Mouse (Mus musculus) intestine, postnatal 0 days (tissue): ENCODE measurements around the gene Sez6l. TPM values are rescaled to one million over a fixed set of nuclear protein-coding genes. Genes with fewer than 3 reads are reported as not detected.

ENCODE experiments used
- ATAC-seq: fragments of 200-750 bp; cut with Nextera tagmentation; 2 replicates; pipeline ENCODE4 v1.8.0; 2017; ENCODE audit warnings: mild to moderate bottlenecking, moderate TSS enrichment, moderate library complexity
- H3K27ac ChIP-seq: fragments of 300-500 bp; sonication (generic); 2 replicates; pipeline ENCODE4 v1.5.1; 2014; ENCODE audit warnings: mild to moderate bottlenecking, low read depth, low read length, moderate library complexity
- H3K27me3 ChIP-seq: fragments of 300-500 bp; sonication (generic); replicated peaks from 2 replicates; pipeline ENCODE4 v1.6.1; 2014; ENCODE audit warnings: low read length, mixed read lengths; ENCODE audit not compliant: control insufficient read depth, insufficient read depth
- H3K36me3 ChIP-seq: fragments of 300-500 bp; sonication (generic); 2 replicates; pipeline ENCODE4 v1.6.1; 2014; ENCODE audit warnings: mild to moderate bottlenecking, moderate library complexity; ENCODE audit not compliant: control insufficient read depth, insufficient read depth
- H3K4me1 ChIP-seq: fragments of 300-500 bp; sonication (generic); replicated peaks from 2 replicates; pipeline ENCODE4 v1.6.1; 2014; ENCODE audit warnings: antibody characterized with exemption, low read length, mixed read lengths; ENCODE audit not compliant: control insufficient read depth, insufficient read depth
- H3K4me2 ChIP-seq: fragments of 300-500 bp; sonication (generic); replicated peaks from 2 replicates; pipeline ENCODE4 v1.6.1; 2014; ENCODE audit warnings: low read depth, mild to moderate bottlenecking, moderate library complexity
- H3K4me3 ChIP-seq: fragments of 300-500 bp; sonication (generic); 2 replicates; pipeline ENCODE4 v1.5.1; 2014; ENCODE audit warnings: low read depth, low read length
- H3K9ac ChIP-seq: fragments of 300-500 bp; sonication (generic); 2 replicates; pipeline ENCODE4 v1.6.1; 2014; ENCODE audit warnings: mild to moderate bottlenecking, low read depth, low read length
- H3K9me3 ChIP-seq: fragments of 300-500 bp; sonication (generic); 2 replicates; pipeline ENCODE4 v1.6.1; 2016; ENCODE audit warnings: mixed run types; ENCODE audit not compliant: control insufficient read depth
- CTCF ChIP-seq: sonication (generic); IDR thresholded peaks from 2 replicates; pipeline ENCODE4 v1.5.1; 2016; ENCODE audit warnings: low read depth, mild to moderate bottlenecking, control low read depth, antibody characterized with exemption, moderate library complexity
- WGBS: fragments of 180-500 bp; shearing (Covaris S2); extraction: QIAGEN DNeasy Blood & Tissue Kit; methylation state at CpG from one replicate; pipeline ENCODE4 v1.1.7; 2014; 5-methylcytosine and 5-hydroxymethylcytosine counted together
- polyA plus RNA-seq: library from polyadenylated mRNA; unstranded; fragments of >200 nt; fragmentation: Nextera tagmentation; extraction: Ambion mirVana; gene quantifications from 2 replicates; pipeline ENCODE4 v1.2.1, GENCODE M21; 2015

Sez6l gene
- polyA plus RNA-seq, 1 experiment from 2014 or later, result 0.63 TPM

- TF ChIP-seq CTCF, result no peak
- no peaks in the 10 kb centered on the region for H3K4me1 ChIP-seq
- ATAC-seq, result no peak
- no peaks in the 10 kb centered on the region for H3K9me3 ChIP-seq
- H3K27ac ChIP-seq, result no peak overlapping the region
- no peak overlapping the region for H3K4me2 ChIP-seq
- 83% methylated on average over 7 of the region's 7 CpGs for WGBS
- no peaks in the 10 kb centered on the region for H3K27me3 ChIP-seq
- no peaks in the 10 kb centered on the region for H3K36me3 ChIP-seq
- H3K4me3 ChIP-seq, result no peak overlapping the region
- no peak overlapping the region for H3K9ac ChIP-seq
Observed at GRCm38 (mm10) chr5:112615946-112616617, 39.1 kb upstream of the Sez6l start.

DNA sequence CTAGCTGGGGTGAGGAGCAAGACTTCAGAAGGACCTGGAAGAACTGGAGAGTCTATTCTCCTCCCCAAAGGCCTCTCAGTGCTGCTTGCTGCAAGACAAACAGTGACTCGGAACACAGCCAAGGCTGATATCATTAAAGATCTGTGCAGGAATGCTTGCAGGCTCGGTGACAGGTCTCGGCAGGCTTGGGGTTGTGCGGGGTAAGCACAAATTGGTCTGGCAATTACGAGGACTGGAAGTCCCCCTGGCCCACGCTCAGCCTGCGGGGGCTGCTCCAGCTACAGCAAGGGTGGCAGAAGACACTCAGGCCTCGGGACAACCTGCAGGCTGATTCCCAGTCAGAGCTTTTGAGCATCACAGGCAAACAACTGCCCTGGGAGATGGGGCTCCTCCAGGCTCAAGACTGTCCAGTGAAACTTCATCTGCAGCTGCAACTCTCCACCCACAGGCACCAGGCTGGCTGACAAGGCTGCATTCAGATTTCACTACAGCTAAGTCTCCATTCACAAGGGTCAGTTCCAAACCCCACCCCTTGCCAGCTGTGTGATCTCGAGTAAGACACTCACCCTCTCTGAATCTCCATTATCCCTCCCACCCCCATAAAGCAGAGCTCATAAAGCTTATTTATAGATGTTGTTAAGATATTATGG lies 31.0 kb upstream of the Sez6l start:
- Histone ChIP-seq H3K36me3 (no peaks in the 10 kb centered on the region), H3K27me3 (no peaks in the 10 kb centered on the region), H3K4me2 (no peak overlapping the region), H3K4me1 (no peaks in the 10 kb centered on the region), H3K27ac (no peak overlapping the region), H3K9me3 (no peaks in the 10 kb centered on the region), H3K4me3 (no peak overlapping the region), H3K9ac (no peak overlapping the region)
- TF ChIP-seq CTCF, result no peak
- ATAC-seq, result no peak
- WGBS, result 16% methylated on average over 9 of the region's 9 CpGs

DNA sequence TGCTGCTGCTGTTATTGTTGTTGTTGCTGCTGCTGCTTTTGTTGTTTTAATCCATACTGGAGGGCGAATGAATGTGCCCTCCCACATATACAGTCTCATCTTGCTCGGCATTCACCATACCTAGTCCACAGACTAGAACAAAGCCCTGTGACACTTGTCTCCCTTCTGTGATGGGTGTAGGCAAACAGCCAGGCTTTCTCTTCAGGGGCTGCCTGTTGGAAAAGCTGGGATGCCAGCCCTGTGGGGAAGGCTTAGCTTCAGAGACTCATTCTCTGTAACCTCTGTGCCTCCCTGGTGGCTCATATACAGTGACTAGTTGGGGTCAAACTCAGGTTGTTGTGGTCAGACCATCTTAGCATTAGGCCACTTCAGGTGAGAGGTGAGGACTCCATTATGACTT lies 30.1 kb upstream of the Sez6l start:
- H3K4me1 ChIP-seq, result no peaks in the 10 kb centered on the region
- H3K9me3 ChIP-seq, result no peaks in the 10 kb centered on the region
- no peaks in the 10 kb centered on the region for H3K36me3 ChIP-seq
- no peak for TF ChIP-seq CTCF
- H3K4me2 ChIP-seq, result no peak overlapping the region
- H3K27ac ChIP-seq, result no peak overlapping the region
- no peak overlapping the region for H3K4me3 ChIP-seq
- no peak overlapping the region for H3K9ac ChIP-seq
- no peak for ATAC-seq
- H3K27me3 ChIP-seq, result no peaks in the 10 kb centered on the region
- 85% methylated on average over 2 of the region's 2 CpGs for WGBS

DNA sequence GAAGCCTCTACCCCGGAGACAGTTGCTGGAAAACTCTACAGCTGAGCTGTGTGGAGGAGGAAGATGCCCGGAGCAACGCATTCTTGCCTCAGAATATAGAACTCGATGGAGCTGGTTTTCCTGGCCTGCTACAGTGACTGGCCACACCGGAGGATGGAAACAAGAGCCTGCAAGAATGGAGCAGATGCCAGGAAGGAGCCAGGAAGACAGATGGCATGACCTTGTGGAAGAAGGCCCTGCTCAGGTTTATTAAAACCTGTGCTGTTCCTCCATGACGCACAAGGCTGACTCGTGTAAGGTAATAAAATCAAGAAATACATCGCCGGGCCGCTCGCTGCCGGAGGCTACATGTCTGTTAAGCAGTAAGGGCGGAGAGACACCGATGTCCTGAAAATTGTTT lies 28.4 kb upstream of the Sez6l start:
- Histone ChIP-seq H3K9ac (no peak overlapping the region), H3K27me3 (no peaks in the 10 kb centered on the region), H3K4me2 (no peak overlapping the region), H3K27ac (no peak overlapping the region), H3K9me3 (no peaks in the 10 kb centered on the region), H3K4me3 (no peak overlapping the region), H3K4me1 (no peaks in the 10 kb centered on the region), H3K36me3 (no peaks in the 10 kb centered on the region)
- ATAC-seq, result no peak
- no peak for TF ChIP-seq CTCF
- WGBS, result 71% methylated on average over 14 of the region's 14 CpGs

DNA sequence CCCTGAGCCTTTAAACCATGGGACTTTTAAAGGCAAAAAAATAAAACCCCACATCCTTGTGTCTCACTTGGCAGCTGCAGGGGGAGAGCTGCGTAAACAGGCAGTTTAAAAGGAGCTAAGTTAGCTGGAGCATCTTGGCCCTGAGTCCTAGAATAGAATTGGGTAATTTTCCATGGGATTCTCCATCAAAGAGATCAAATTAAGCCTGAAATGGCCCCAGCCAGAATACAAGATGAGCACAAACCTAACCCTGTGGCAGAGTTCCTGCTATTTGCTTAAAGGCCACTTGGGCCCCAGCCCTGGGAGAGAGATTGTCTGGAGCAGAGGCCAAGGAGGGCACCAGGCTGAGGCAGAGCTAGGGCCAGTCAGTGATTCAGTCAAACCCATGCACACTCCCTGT lies 27.3 kb upstream of the Sez6l start:
- no peak overlapping the region for H3K4me2 ChIP-seq
- no peak overlapping the region for H3K4me3 ChIP-seq
- no peaks in the 10 kb centered on the region for H3K27me3 ChIP-seq
- no peak for ATAC-seq
- no peak for TF ChIP-seq CTCF
- 76% methylated on average over 1 of the region's 1 CpGs for WGBS
- no peaks in the 10 kb centered on the region for H3K4me1 ChIP-seq
- no peak overlapping the region for H3K27ac ChIP-seq
- H3K36me3 ChIP-seq, result no peaks in the 10 kb centered on the region
- H3K9ac ChIP-seq, result no peak overlapping the region
- no peaks in the 10 kb centered on the region for H3K9me3 ChIP-seq

DNA sequence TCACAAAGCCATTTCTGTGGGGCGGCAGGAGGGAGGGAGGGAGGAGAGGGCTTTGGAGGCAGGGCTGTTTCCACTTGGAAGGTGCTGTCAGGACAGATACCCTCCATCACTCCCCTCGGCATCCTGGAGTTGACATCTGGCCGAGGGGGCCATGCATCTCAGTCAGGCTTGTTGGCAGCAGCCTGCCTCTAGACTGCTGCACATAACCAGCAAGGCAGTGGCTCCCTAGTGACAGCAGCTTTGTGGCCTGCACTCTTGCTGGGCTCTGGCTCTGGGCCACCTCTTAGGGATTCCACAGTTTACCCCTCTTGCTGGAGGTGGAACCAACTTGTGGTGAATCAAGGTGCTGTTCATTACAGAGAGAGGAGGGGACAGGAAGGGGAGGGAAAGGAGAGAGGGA lies 26.6 kb upstream of the Sez6l start:
- no peak overlapping the region for H3K4me3 ChIP-seq
- H3K9ac ChIP-seq, result no peak overlapping the region
- no peaks in the 10 kb centered on the region for H3K27me3 ChIP-seq
- 30% methylated on average over 3 of the region's 3 CpGs for WGBS
- H3K27ac ChIP-seq, result no peak overlapping the region
- no peaks in the 10 kb centered on the region for H3K9me3 ChIP-seq
- no peak for TF ChIP-seq CTCF
- H3K4me2 ChIP-seq, result no peak overlapping the region
- H3K36me3 ChIP-seq, result no peaks in the 10 kb centered on the region
- no peaks in the 10 kb centered on the region for H3K4me1 ChIP-seq
- ATAC-seq, result no peak
